Mouse (Mus musculus) kidney, embryonic 15.5 days (tissue): ENCODE results near the gene Krtap19-5. TPM values are rescaled to one million over a fixed set of nuclear protein-coding genes. Genes with fewer than 3 reads are reported as not detected.

ENCODE experiments used
- ATAC-seq: fragments of 200-750 bp; cut with Nextera tagmentation; replicated peaks from 2 replicates; pipeline ENCODE4 v1.8.0; 2017; ENCODE audit warnings: moderate TSS enrichment; ENCODE audit not compliant: low FRiP score
- H3K27ac ChIP-seq: fragments of 300-500 bp; sonication (generic); 2 replicates; pipeline ENCODE4 v1.5.1; 2015; ENCODE audit warnings: mild to moderate bottlenecking, inconsistent platforms
- H3K27me3 ChIP-seq: fragments of 300-500 bp; sonication (generic); 2 replicates; pipeline ENCODE4 v1.6.1; 2015; ENCODE audit warnings: inconsistent platforms
- H3K36me3 ChIP-seq: fragments of 300-500 bp; sonication (generic); 2 replicates; pipeline ENCODE4 v1.6.1; 2015; ENCODE audit warnings: inconsistent platforms
- H3K4me1 ChIP-seq: fragments of 300-500 bp; sonication (generic); 2 replicates; pipeline ENCODE4 v1.6.1; 2015; ENCODE audit warnings: inconsistent platforms
- H3K4me2 ChIP-seq: fragments of 300-500 bp; sonication (generic); 2 replicates; pipeline ENCODE4 v1.6.1; 2015; ENCODE audit warnings: moderate library complexity, mild to moderate bottlenecking, inconsistent platforms
- H3K4me3 ChIP-seq: fragments of 300-500 bp; sonication (generic); replicated peaks from 2 replicates; pipeline ENCODE4 v1.5.1; 2015; ENCODE audit warnings: mild to moderate bottlenecking, inconsistent platforms
- H3K9ac ChIP-seq: fragments of 300-500 bp; sonication (generic); 2 replicates; pipeline ENCODE4 v1.6.1; 2015; ENCODE audit warnings: mild to moderate bottlenecking, inconsistent platforms
- H3K9me3 ChIP-seq: fragments of 300-500 bp; sonication (generic); replicated peaks from 2 replicates; pipeline ENCODE4 v1.6.1; 2016; ENCODE audit warnings: inconsistent platforms
- WGBS: fragments of 180-500 bp; shearing (Covaris S2); methylation state at CpG from one replicate; pipeline ENCODE4 v1.1.7; 2015; ENCODE audit warnings: mixed read lengths; 5-methylcytosine and 5-hydroxymethylcytosine counted together
- polyA plus RNA-seq: library from polyadenylated mRNA; unstranded; fragments of >200 nt; fragmentation: Nextera tagmentation; extraction: Ambion mirVana; gene quantifications from 2 replicates; pipeline ENCODE4 v1.2.1, GENCODE M21; 2015

Krtap19-5 gene
- not detected in 2 replicates for polyA plus RNA-seq

- Histone ChIP-seq H3K27me3 (no peaks in the 10 kb centered on the region), H3K4me2 (no peak within 1 kb of the TSS), H3K27ac (no peak within 1 kb of the TSS), H3K9me3 (no peaks in the 10 kb centered on the region), H3K4me3 (no peak within 1 kb of the TSS), H3K36me3 (no peaks in the 10 kb centered on the region), H3K9ac (no peak within 1 kb of the TSS), H3K4me1 (no peaks in the 10 kb centered on the region)
- no peak for ATAC-seq
- WGBS: 89% methylated on average over 6 of the region's 6 CpGs
Observed at GRCm38 (mm10) chr16:88896357-88896756, at the start of gene Krtap19-5. Gene Krtap19-5, minus strand, starts transcription at chr16:88896457.

GRCm38 (mm10) chr16:88941106-88941505, 44.8 kb upstream of the Krtap19-5 start:
- ATAC-seq: no peak
- H3K27ac ChIP-seq: no peak overlapping the region
- 84% methylated on average over 6 of the region's 6 CpGs for WGBS

GRCm38 (mm10) chr16:88938252-88938651, 42.0 kb upstream of the Krtap19-5 start:
- Histone ChIP-seq H3K27me3 (no peaks in the 10 kb centered on the region), H3K9me3 (no peaks in the 10 kb centered on the region), H3K4me1 (no peaks in the 10 kb centered on the region), H3K27ac (no peak overlapping the region), H3K36me3 (no peaks in the 10 kb centered on the region), H3K4me2 (no peak overlapping the region), H3K4me3 (no peak overlapping the region), H3K9ac (no peak overlapping the region)
- 76% methylated on average over 7 of the region's 7 CpGs for WGBS
- ATAC-seq: no peak

More at GRCm38 (mm10) chr16:88941106-88941505, 44.8 kb upstream of the Krtap19-5 start:
- Histone ChIP-seq H3K36me3 (no peaks in the 10 kb centered on the region), H3K4me2 (no peak overlapping the region), H3K9ac (no peak overlapping the region), H3K4me1 (no peaks in the 10 kb centered on the region), H3K9me3 (no peaks in the 10 kb centered on the region), H3K27me3 (no peaks in the 10 kb centered on the region), H3K4me3 (no peak overlapping the region)

- no peak within 1 kb of the TSS for H3K9ac ChIP-seq
- no peak within 1 kb of the TSS for H3K4me2 ChIP-seq
- no peaks in the 10 kb centered on the region for H3K36me3 ChIP-seq
- no peaks in the 10 kb centered on the region for H3K4me1 ChIP-seq
- no peak within 1 kb of the TSS for H3K27ac ChIP-seq
- no peaks in the 10 kb centered on the region for H3K9me3 ChIP-seq
- 85% methylated on average over 3 of the region's 3 CpGs for WGBS
- no peak within 1 kb of the TSS for H3K4me3 ChIP-seq
- no peak for ATAC-seq
- H3K27me3 ChIP-seq: no peaks in the 10 kb centered on the region
Observed at GRCm38 (mm10) chr16:88932165-88932564, 35.9 kb upstream of the Krtap19-5 start, which contains the start of gene Krtap19-9b. Gene Krtap19-9b, minus strand, starts transcription at chr16:88932265.

- Histone ChIP-seq H3K9ac (no peak overlapping the region), H3K27me3 (no peaks in the 10 kb centered on the region), H3K4me2 (no peak overlapping the region), H3K36me3 (no peaks in the 10 kb centered on the region), H3K4me1 (no peaks in the 10 kb centered on the region), H3K27ac (no peak overlapping the region), H3K9me3 (no peaks in the 10 kb centered on the region), H3K4me3 (no peak overlapping the region)
- WGBS: 89% methylated on average over 6 of the region's 6 CpGs
- ATAC-seq: no peak
Observed at GRCm38 (mm10) chr16:88886870-88887269, 9.4 kb downstream of the Krtap19-5 start.

GRCm38 (mm10) chr16:88884989-88885388, 11.3 kb downstream of the Krtap19-5 start, which contains the start of gene Krtap19-4:
Gene Krtap19-4, minus strand, starts transcription at chr16:88885089.
- Histone ChIP-seq H3K9ac (no peak within 1 kb of the TSS), H3K27ac (no peak within 1 kb of the TSS), H3K36me3 (no peaks in the 10 kb centered on the region), H3K4me1 (no peaks in the 10 kb centered on the region), H3K4me2 (no peak within 1 kb of the TSS), H3K4me3 (no peak within 1 kb of the TSS), H3K9me3 (no peaks in the 10 kb centered on the region), H3K27me3 (no peaks in the 10 kb centered on the region)
- ATAC-seq: no peak
- 88% methylated on average over 5 of the region's 5 CpGs for WGBS

GRCm38 (mm10) chr16:88877938-88878337, 18.3 kb downstream of the Krtap19-5 start, which contains the start of gene Krtap19-3:
Gene Krtap19-3, minus strand, starts transcription at chr16:88878038.
- 80% methylated on average over 2 of the region's 2 CpGs for WGBS
- no peak within 1 kb of the TSS for H3K27ac ChIP-seq
- H3K27me3 ChIP-seq: no peaks in the 10 kb centered on the region
- no peak within 1 kb of the TSS for H3K4me3 ChIP-seq
- H3K4me2 ChIP-seq: no peak within 1 kb of the TSS
- H3K9me3 ChIP-seq: no peaks in the 10 kb centered on the region
- no peak for ATAC-seq
- no peaks in the 10 kb centered on the region for H3K36me3 ChIP-seq
- no peaks in the 10 kb centered on the region for H3K4me1 ChIP-seq
- no peak within 1 kb of the TSS for H3K9ac ChIP-seq

GRCm38 (mm10) chr16:88874169-88874568, 22.1 kb downstream of the Krtap19-5 start, which contains the start of gene Krtap19-2:
Gene Krtap19-2, minus strand, starts transcription at chr16:88874269.
- Histone ChIP-seq H3K27me3 (no peaks in the 10 kb centered on the region), H3K4me2 (no peak within 1 kb of the TSS), H3K4me3 (no peak within 1 kb of the TSS), H3K4me1 (no peaks in the 10 kb centered on the region), H3K9ac (no peak within 1 kb of the TSS), H3K9me3 (no peaks in the 10 kb centered on the region), H3K27ac (no peak within 1 kb of the TSS), H3K36me3 (no peaks in the 10 kb centered on the region)
- ATAC-seq: no peak
- 94% methylated on average over 3 of the region's 3 CpGs for WGBS

- Histone ChIP-seq H3K4me3 (no peak within 1 kb of the TSS), H3K4me1 (no peaks in the 10 kb centered on the region), H3K27ac (no peak within 1 kb of the TSS), H3K4me2 (no peak within 1 kb of the TSS), H3K9me3 (no peaks in the 10 kb centered on the region), H3K36me3 (no peaks in the 10 kb centered on the region), H3K9ac (no peak within 1 kb of the TSS), H3K27me3 (no peaks in the 10 kb centered on the region)
- ATAC-seq: no peak
- 90% methylated on average over 6 of the region's 6 CpGs for WGBS
Observed at GRCm38 (mm10) chr16:88869311-88869710, 26.9 kb downstream of the Krtap19-5 start, which contains the start of gene Krtap19-1. Gene Krtap19-1, minus strand, starts transcription at chr16:88869411.

- no peaks in the 10 kb centered on the region for H3K27me3 ChIP-seq
- no peak overlapping the region for H3K9ac ChIP-seq
- H3K27ac ChIP-seq: no peak overlapping the region
- H3K4me2 ChIP-seq: no peak overlapping the region
- ATAC-seq: no peak
- H3K36me3 ChIP-seq: no peaks in the 10 kb centered on the region
- H3K9me3 ChIP-seq: no peaks in the 10 kb centered on the region
- no peak overlapping the region for H3K4me3 ChIP-seq
- H3K4me1 ChIP-seq: no peaks in the 10 kb centered on the region
- whole genome bisulfite sequencing: 55% methylated on average over 4 of the region's 4 CpGs
Observed at GRCm38 (mm10) chr16:88864887-88865407, 31.3 kb downstream of the Krtap19-5 start.

- H3K4me1 ChIP-seq: no peaks in the 10 kb centered on the region
- no peak overlapping the region for H3K4me3 ChIP-seq
- no peaks in the 10 kb centered on the region for H3K36me3 ChIP-seq
- WGBS: 13% methylated on average over 5 of the region's 5 CpGs
- ATAC-seq: no peak
- H3K9me3 ChIP-seq: no peaks in the 10 kb centered on the region
- no peaks in the 10 kb centered on the region for H3K27me3 ChIP-seq
- no peak overlapping the region for H3K4me2 ChIP-seq
- H3K9ac ChIP-seq: no peak overlapping the region
- no peak overlapping the region for H3K27ac ChIP-seq
Observed at GRCm38 (mm10) chr16:88851450-88851849, 44.8 kb downstream of the Krtap19-5 start.

GRCm38 (mm10) chr16:88848558-88848957, 47.7 kb downstream of the Krtap19-5 start:
- WGBS: 82% methylated on average over 4 of the region's 4 CpGs
- Histone ChIP-seq H3K4me2 (no peak overlapping the region), H3K4me1 (no peaks in the 10 kb centered on the region), H3K36me3 (no peaks in the 10 kb centered on the region), H3K9ac (no peak overlapping the region), H3K27ac (no peak overlapping the region), H3K4me3 (no peak overlapping the region), H3K27me3 (no peaks in the 10 kb centered on the region), H3K9me3 (no peaks in the 10 kb centered on the region)
- ATAC-seq: no peak

- WGBS: 87% methylated on average over 1 of the region's 1 CpGs
- ATAC-seq: 0 out of 2 replicates have a peak, but pooled peaks have one; percentile 56
Observed at GRCm38 (mm10) chr16:88847363-88847762, 48.9 kb downstream of the Krtap19-5 start.

More at GRCm38 (mm10) chr16:88847363-88847762, 48.9 kb downstream of the Krtap19-5 start:
- no peaks in the 10 kb centered on the region for H3K4me1 ChIP-seq
- no peak overlapping the region for H3K27ac ChIP-seq
- no peak overlapping the region for H3K4me2 ChIP-seq
- H3K9me3 ChIP-seq: no peaks in the 10 kb centered on the region
- no peaks in the 10 kb centered on the region for H3K36me3 ChIP-seq
- H3K27me3 ChIP-seq: no peaks in the 10 kb centered on the region
- H3K9ac ChIP-seq: no peak overlapping the region
- H3K4me3 ChIP-seq: no peak overlapping the region
